Mouse (Mus musculus) MEL (cell line): ENCODE results near the gene Rora. TPM values are rescaled to one million over a fixed set of nuclear protein-coding genes. Genes with fewer than 3 reads are reported as not detected.

Source experiments
- DNase-seq: peaks from one replicate; pipeline ENCODE4 v3.0.0; 2011; ENCODE audit warnings: low read depth, low spot score
- H3K27ac ChIP-seq: 2 replicates; pipeline ENCODE4 v1.5.1; 2012; ENCODE audit warnings: low read depth, mild to moderate bottlenecking, control low read depth, low read length, moderate library complexity; ENCODE audit not compliant: control insufficient read depth
- H3K27me3 ChIP-seq, 2 experiments: fragments of 150-350 bp in 1 of 2; sonication (generic) in 1 of 2; 2 replicates each; pipeline ENCODE4 v1.6.1; 2012; ENCODE audit warnings: low read length in 2 of 2, mild to moderate bottlenecking in 2 of 2, improper control_type of control experiment in 1 of 2, moderate library complexity in 1 of 2; ENCODE audit not compliant: insufficient read depth in 2 of 2, control insufficient read depth in 1 of 2
- H3K36me3 ChIP-seq, 2 experiments: 2 replicates each; pipeline ENCODE4 v1.6.1; 2012 to 2014; ENCODE audit warnings: low read length in 2 of 2, improper control_type of control experiment in 1 of 2, inconsistent platforms in 1 of 2, mild to moderate bottlenecking in 1 of 2; ENCODE audit not compliant: insufficient read depth in 2 of 2, control insufficient read depth in 1 of 2
- H3K4me1 ChIP-seq, 2 experiments: fragments of 150-350 bp in 1 of 2; sonication (generic) in 1 of 2; 2 replicates each; pipeline ENCODE4 v1.6.1; 2012; ENCODE audit warnings: low read length in 2 of 2, improper control_type of control experiment in 1 of 2, mild to moderate bottlenecking in 1 of 2; ENCODE audit not compliant: insufficient read depth in 2 of 2, control insufficient read depth in 1 of 2
- H3K4me3 ChIP-seq, 2 experiments: fragments of 150-350 bp in 1 of 2; sonication (generic) in 1 of 2; 2 replicates each; pipeline ENCODE4 v1.5.1; 2012; ENCODE audit warnings: low read depth in 2 of 2, low read length in 2 of 2, mild to moderate bottlenecking in 2 of 2, moderate library complexity in 2 of 2, control low read depth in 1 of 2, improper control_type of control experiment in 1 of 2; ENCODE audit not compliant: control insufficient read depth in 1 of 2, insufficient read depth in 1 of 2
- H3K79me2 ChIP-seq: 2 replicates; pipeline ENCODE4 v1.6.1; 2012; ENCODE audit warnings: mild to moderate bottlenecking, low read length, moderate library complexity; ENCODE audit not compliant: control insufficient read depth, poor library complexity, insufficient read depth
- H3K9ac ChIP-seq: 2 replicates; pipeline ENCODE4 v1.6.1; 2012; ENCODE audit warnings: low read depth, mild to moderate bottlenecking, control low read depth, low read length, moderate library complexity; ENCODE audit not compliant: control insufficient read depth, poor library complexity, severe bottlenecking
- H3K9me3 ChIP-seq: fragments of 150-350 bp; sonication (generic); replicated peaks from 2 replicates; pipeline ENCODE4 v1.6.1; 2012; ENCODE audit warnings: mild to moderate bottlenecking, low read length, improper control_type of control experiment, moderate library complexity; ENCODE audit not compliant: insufficient read depth
- BHLHE40 ChIP-seq: IDR thresholded peaks from 2 replicates; pipeline ENCODE4 v1.6.1; 2012; ENCODE audit warnings: low read depth, mild to moderate bottlenecking, inconsistent platforms, low read length, improper control_type of control experiment, borderline replicate concordance
- CHD1 ChIP-seq: IDR thresholded peaks from 2 replicates; pipeline ENCODE4 v1.6.1; 2012; ENCODE audit warnings: low read depth, mild to moderate bottlenecking, inconsistent platforms, low read length, improper control_type of control experiment
- CTCF ChIP-seq, 3 experiments: IDR thresholded peaks in 2 of 3; conservative IDR thresholded peaks in 1 of 3; 2 replicates each; pipeline ENCODE4 v1.5.1; 2011 to 2012; ENCODE audit warnings: low read length in 3 of 3, low read depth in 2 of 3, mild to moderate bottlenecking in 2 of 3, improper control_type of control experiment in 1 of 3, inconsistent platforms in 1 of 3, mixed read lengths in 1 of 3, moderate library complexity in 1 of 3; ENCODE audit not compliant: control insufficient read depth in 1 of 3, insufficient read depth in 1 of 3, poor library complexity in 1 of 3, severe bottlenecking in 1 of 3
- E2F4 ChIP-seq: IDR thresholded peaks from 2 replicates; pipeline ENCODE4 v1.6.1; 2011; ENCODE audit warnings: low read depth, low read length, improper control_type of control experiment, borderline replicate concordance
- ELF1 ChIP-seq: IDR thresholded peaks from 2 replicates; pipeline ENCODE4 v1.6.1; 2014; ENCODE audit warnings: low read depth, mild to moderate bottlenecking, inconsistent platforms, low read length, improper control_type of control experiment, moderate library complexity
- ETS1 ChIP-seq: IDR thresholded peaks from 2 replicates; pipeline ENCODE4 v1.6.1; 2012; ENCODE audit warnings: low read depth, mild to moderate bottlenecking, inconsistent platforms, low read length, improper control_type of control experiment, moderate library complexity
- HCFC1 ChIP-seq: IDR thresholded peaks from 2 replicates; pipeline ENCODE4 v1.6.1; 2012; ENCODE audit warnings: low read depth, mild to moderate bottlenecking, inconsistent platforms, low read length, improper control_type of control experiment, moderate library complexity
- MAFK ChIP-seq: IDR thresholded peaks from 2 replicates; pipeline ENCODE4 v1.6.1; 2011; ENCODE audit warnings: low read depth, mild to moderate bottlenecking, low read length, improper control_type of control experiment, borderline replicate concordance
- MAX ChIP-seq: IDR thresholded peaks from 2 replicates; pipeline ENCODE4 v1.6.1; 2011; ENCODE audit warnings: low read length, improper control_type of control experiment
- MAZ ChIP-seq: IDR thresholded peaks from 2 replicates; pipeline ENCODE4 v1.6.1; 2012; ENCODE audit warnings: low read depth, mild to moderate bottlenecking, inconsistent platforms, low read length, improper control_type of control experiment
- MEF2A ChIP-seq: IDR thresholded peaks from 2 replicates; pipeline ENCODE4 v1.6.1; 2014; ENCODE audit warnings: low read depth, mild to moderate bottlenecking, inconsistent platforms, low read length, improper control_type of control experiment; ENCODE audit not compliant: poor library complexity, insufficient replicate concordance, severe bottlenecking; ENCODE audit errors: extremely low read depth
- MXI1 ChIP-seq: IDR thresholded peaks from 2 replicates; pipeline ENCODE4 v1.6.1; 2011; ENCODE audit warnings: mild to moderate bottlenecking, low read depth, low read length, improper control_type of control experiment
- NELFE ChIP-seq: IDR thresholded peaks from 2 replicates; pipeline ENCODE4 v1.6.1; 2011; ENCODE audit warnings: low read depth, low read length, improper control_type of control experiment
- POLR2AphosphoS2 ChIP-seq: IDR thresholded peaks from 2 replicates; pipeline ENCODE4 v1.6.1; 2011; ENCODE audit warnings: low read length, improper control_type of control experiment
- POLR2AphosphoS5 ChIP-seq: IDR thresholded peaks from 2 replicates; pipeline ENCODE4 v1.6.1; 2012; ENCODE audit warnings: low read depth, borderline replicate concordance, mild to moderate bottlenecking, inconsistent platforms, low read length, moderate library complexity, mixed read lengths
- RAD21 ChIP-seq: IDR thresholded peaks from 2 replicates; pipeline ENCODE4 v1.6.1; 2011; ENCODE audit warnings: mild to moderate bottlenecking, low read depth, low read length, improper control_type of control experiment
- TBP ChIP-seq: IDR thresholded peaks from 2 replicates; pipeline ENCODE4 v1.8.0; 2011; ENCODE audit warnings: low read depth, low read length, improper control_type of control experiment
- USF1 ChIP-seq: IDR thresholded peaks from 2 replicates; pipeline ENCODE4 v1.6.1; 2014; ENCODE audit warnings: low read depth, mild to moderate bottlenecking, inconsistent platforms, low read length, improper control_type of control experiment, moderate library complexity
- ZC3H11A ChIP-seq: IDR thresholded peaks from 2 replicates; pipeline ENCODE4 v1.6.1; 2012; ENCODE audit warnings: low read depth, mild to moderate bottlenecking, inconsistent platforms, low read length, improper control_type of control experiment
- polyA plus RNA-seq, 2 experiments: library from polyadenylated mRNA; stranded (reverse) in 1 of 2; unstranded in 1 of 2; fragments of >175 nt in 1 of 2; fragments of >200 nt in 1 of 2; gene quantifications; 2 replicates each; pipeline versions ENCODE4 v1.2.1 to v1.2.4; 2012; ENCODE audit warnings: low replicate concordance in 2 of 2, low read depth in 1 of 2; ENCODE audit not compliant: insufficient read length in 2 of 2, insufficient read depth in 1 of 2, missing spikeins in 1 of 2
- total RNA-seq: library from RNA; depleted of rRNA; stranded (reverse); fragments of 300-350 nt; gene quantifications from 2 replicates; pipeline ENCODE4 v1.2.3, GENCODE M21; 2012

Rora gene
- total and polyA plus RNA-seq, 3 experiments = not detected

DNA sequence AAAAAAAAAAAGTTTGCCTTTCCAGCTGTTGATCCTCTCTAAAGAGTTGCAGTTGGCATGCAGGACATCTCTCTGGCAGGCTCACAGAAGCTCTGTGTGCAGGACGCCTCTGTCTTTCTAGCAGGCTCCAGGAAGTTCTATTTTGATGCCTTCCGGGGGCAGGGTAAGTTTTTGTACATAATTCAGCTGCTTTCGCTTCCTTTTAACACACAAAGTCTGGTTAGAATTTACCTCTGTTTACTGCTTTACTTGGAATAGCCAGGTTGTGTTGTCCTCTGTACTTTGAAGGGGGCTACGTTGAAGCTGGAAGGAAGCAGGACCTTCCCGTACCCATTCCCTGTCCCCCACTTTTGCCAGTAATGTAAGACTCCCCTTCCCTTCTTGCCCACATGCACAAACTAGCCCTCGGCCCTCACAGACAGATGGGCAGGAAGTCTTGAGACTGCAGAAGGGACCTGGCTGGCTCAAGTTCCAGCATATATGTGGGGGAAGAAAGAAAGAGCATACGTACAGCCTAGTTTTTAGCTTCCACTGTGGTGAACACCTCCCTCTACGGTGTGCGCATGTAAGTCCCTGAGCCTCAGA lies 231.0 kb downstream of the Rora start:
- DNase-seq = no peak
- H3K9ac ChIP-seq = no peak overlapping the region
- H3K79me2 ChIP-seq = no peaks in the 10 kb centered on the region
- H3K4me1 ChIP-seq = no peaks in the 10 kb centered on the region
- no peaks in the 10 kb centered on the region for H3K36me3 ChIP-seq
- H3K4me3 ChIP-seq = no peak overlapping the region
- H3K9me3 ChIP-seq = no peaks in the 10 kb centered on the region
- H3K27me3 ChIP-seq = no peaks in the 10 kb centered on the region
- no peak overlapping the region for H3K27ac ChIP-seq
- TF ChIP-seq HCFC1 (no peak), CHD1 (no peak), MEF2A (no peak), RAD21 (no peak)

DNA sequence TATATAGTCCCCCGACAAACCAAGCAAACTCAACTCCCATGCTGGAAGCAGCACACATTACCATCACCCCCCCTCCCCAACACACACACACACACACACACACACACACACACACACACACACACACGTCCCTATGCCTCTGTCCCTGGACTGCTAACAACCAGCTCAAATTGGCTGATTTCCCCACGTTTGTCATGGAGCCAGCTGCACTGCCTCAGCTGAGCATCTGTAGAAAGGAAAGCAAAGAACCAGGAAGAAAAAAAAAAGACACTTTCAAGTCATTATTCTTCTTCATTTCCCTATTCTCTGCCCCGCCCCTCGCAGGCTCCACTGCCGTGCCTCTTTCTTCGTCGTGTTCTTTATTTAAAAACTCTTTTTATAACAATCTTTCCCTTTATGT lies 235.1 kb downstream of the Rora start:
- DNase-seq = no peak

DNA sequence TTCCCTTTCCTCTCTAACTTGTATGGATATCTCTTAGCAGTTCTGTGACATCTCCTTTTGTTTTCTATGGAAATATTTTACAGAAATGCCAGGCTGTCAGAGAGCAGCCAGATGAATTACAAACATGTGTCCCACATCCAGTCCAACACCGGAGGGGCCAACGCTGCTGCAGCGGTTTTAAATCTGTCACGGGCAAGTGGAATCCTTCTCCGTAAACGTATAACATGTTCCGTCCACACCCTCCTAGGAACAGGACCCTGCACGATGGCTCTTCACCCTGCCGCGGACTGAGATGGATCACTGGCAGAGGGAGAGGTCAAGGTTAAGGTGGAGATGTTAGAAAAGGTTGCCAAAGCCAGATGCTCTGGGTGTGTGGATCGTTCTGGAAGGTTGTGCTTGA lies 237.8 kb downstream of the Rora start:
- Histone ChIP-seq H3K79me2 (no peaks in the 10 kb centered on the region), H3K4me1 (no peaks in the 10 kb centered on the region), H3K9me3 (no peaks in the 10 kb centered on the region), H3K9ac (no peak overlapping the region), H3K27ac (no peak overlapping the region), H3K4me3 (no peak overlapping the region), H3K27me3 (no peaks in the 10 kb centered on the region), H3K36me3 (no peaks in the 10 kb centered on the region)
- no peak for DNase-seq
- TF ChIP-seq ZC3H11A = no peak
- no peak for TF ChIP-seq MEF2A
- no peak for TF ChIP-seq MAZ

More for the DNA sequence above, 235.1 kb downstream of the Rora start:
- H3K4me3 ChIP-seq = no peak overlapping the region
- H3K9me3 ChIP-seq = no peaks in the 10 kb centered on the region
- TF ChIP-seq E2F4 = no peak
- TF ChIP-seq BHLHE40 = no peak
- TF ChIP-seq RAD21 = no peak
- no peak for TF ChIP-seq POLR2AphosphoS5
- no peak for TF ChIP-seq MAX
- no peak for TF ChIP-seq ELF1
- TF ChIP-seq NELFE = no peak
- TF ChIP-seq MXI1 = no peak
- no peak for TF ChIP-seq CHD1
- no peak for TF ChIP-seq CTCF (IDR thresholded peaks at IDR 0.05 in 2 of 3, conservative IDR thresholded peaks at IDR 0.05 in 1 of 3; ENCODE audit: control insufficient read depth in 1 of 3, insufficient read depth in 1 of 3, low read depth in 2 of 3, low read length in 3 of 3, poor library complexity in 1 of 3, severe bottlenecking in 1 of 3)
- TF ChIP-seq MEF2A = no peak
- no peak for TF ChIP-seq USF1
- no peak for TF ChIP-seq POLR2AphosphoS2
- no peak for TF ChIP-seq TBP
- no peak for TF ChIP-seq ETS1
- TF ChIP-seq MAFK = no peak
- H3K36me3 ChIP-seq = no peaks in the 10 kb centered on the region
- no peaks in the 10 kb centered on the region for H3K27me3 ChIP-seq
- H3K4me1 ChIP-seq = no peaks in the 10 kb centered on the region
- H3K9ac ChIP-seq = no peak overlapping the region
- no peak overlapping the region for H3K27ac ChIP-seq
- H3K79me2 ChIP-seq = no peaks in the 10 kb centered on the region
